Mouse (Mus musculus): Measurements from ENCODE around the gene Ppm1h.

Ppm1h gene

GRCm38 (mm10) chr10:122743361-122743760 lies 64.8 kb downstream of the Ppm1h start:
- no peak for DNase-seq (ENCODE audit: low spot score in 2 of 2)

DNA sequence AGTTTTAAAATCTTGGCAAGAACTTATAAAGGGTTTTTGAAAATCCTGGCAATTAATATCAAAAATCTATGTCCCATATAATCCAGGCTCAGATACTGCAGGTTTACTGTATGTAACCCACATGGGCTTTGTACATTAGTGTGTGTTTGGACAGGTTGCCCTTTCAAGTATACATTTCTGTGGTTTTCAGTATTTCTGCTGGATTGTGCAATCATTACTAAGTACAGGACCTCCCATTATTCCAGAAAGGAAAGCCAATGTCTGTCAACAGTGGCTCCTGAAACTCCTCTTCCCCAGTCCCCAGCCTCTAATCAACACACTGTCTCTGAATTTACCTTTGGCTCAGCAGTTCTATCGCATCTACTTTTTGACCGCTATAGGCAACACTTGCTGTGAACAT lies 66.4 kb downstream of the Ppm1h start:
- no peak for DNase-seq (ENCODE audit: low spot score in 2 of 2)

- no peak for DNase-seq (ENCODE audit: low spot score in 2 of 2)
These were observed 67.6 kb downstream of the Ppm1h start for GRCm38 (mm10) chr10:122746211-122746610.

DNA sequence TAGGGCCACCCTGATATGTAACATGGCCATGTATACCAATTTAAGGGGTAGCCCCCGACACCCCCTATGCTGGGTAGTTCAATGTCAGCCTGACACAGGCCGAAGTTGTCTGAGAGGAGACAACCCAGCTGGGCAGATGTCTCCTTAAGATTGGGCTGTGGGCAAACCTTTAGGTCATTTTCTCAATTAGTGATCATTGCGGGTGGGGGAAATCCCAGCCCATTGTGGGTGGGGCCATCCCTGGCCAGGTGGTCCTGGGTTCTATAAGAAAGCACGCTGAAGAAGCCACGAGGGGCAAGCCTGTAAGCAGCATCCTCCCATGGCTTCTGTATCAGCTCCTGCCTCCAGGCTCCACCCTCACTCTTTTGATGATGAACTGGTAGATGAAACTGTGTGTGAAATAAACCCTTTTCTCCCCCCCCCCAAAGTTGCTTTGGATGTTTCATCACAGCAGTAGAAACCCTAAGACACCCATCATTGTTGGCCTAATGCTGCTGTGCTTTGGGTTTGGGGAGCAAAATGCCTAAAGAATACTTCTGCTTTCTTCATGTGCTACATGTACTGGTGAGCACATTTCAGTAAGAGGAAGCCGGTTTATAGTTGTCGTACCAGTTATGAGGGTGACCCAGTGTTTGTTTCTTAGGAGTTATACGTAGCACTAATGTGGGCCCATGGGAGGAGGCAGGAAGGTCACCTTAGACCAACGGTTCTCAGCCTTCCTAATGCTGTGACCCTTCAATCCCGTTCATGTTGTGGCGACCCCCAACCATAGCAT lies 68.8 kb downstream of the Ppm1h start:
- DNase-seq (ENCODE audit: low spot score in 2 of 2), result no peak

GRCm38 (mm10) chr10:122748361-122748951 lies 69.9 kb downstream of the Ppm1h start:
- no peak for DNase-seq (ENCODE audit: low spot score in 2 of 2)

DNA sequence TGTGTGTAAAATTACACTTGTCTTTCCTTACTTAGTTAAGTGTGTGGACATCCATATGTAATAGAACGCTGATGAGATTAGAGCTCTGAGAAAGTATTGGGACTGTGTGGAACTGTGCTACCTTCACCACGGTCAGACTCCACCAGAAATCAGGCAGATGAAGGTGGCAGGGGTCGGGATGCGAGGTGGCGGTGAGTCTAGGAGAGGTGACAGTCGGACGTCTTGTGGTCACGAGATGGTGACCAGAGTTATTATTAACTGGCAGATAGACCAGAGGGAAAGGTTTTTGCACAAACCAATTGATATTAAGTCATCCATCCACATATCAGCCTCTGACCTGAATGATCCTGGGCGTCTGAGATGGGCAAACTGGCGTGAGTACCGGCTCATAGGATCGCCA lies 70.5 kb downstream of the Ppm1h start:
- no peak for DNase-seq (ENCODE audit: low spot score in 2 of 2)

GRCm38 (mm10) chr10:122749876-122750275 lies 71.3 kb downstream of the Ppm1h start:
- DNase-seq (ENCODE audit: low spot score in 2 of 2), result no peak

DNA sequence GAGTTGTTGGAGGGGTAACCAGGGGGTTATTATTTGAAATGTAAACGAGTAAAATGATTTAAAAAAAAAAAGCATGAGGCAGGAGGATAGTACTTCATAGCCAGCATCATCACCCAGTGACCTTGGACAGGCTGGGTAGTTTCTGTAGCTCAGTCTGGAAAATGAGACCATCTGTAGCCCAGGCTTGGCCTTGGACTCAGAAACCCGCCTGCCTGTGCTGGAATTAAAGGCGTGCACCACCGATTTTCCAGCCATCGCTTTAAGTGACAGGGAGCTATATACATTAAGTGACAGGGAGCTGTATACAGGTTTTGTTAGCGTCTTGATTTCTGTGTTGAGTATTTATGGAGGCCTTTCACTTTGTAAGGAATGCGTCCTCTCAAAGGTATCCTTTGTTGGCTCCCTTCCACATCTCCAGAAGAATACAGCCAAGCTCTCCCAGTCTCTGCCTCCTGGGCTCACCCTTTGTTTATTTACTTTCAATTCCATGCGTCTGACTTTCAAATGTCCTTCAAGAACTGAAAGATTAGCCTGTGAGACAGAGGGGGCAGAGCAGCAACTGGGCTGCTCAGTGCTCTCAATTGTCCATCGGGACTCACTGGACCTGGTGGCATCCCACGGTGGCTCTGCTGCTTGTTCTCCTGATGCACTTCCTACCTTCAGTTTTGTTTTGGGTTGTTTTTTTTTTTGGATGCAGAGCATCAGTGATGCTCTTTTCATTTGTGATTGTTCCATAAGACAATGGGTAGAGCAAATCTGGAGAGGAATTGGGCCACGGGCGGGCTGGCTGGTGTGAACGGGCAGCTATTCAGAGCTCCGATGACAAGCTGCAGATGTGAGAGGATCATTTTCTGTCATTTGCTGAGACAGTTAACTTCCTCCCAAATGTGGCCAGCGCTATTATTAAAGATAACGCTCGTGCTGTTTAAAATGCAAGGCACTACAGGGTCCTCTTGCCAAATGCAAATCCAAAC lies 74.7 kb downstream of the Ppm1h start:
- DNase-seq (ENCODE audit: low spot score in 2 of 2), result no peak

- no peak for DNase-seq (ENCODE audit: low spot score in 2 of 2)
These were observed 75.4 kb downstream of the Ppm1h start for GRCm38 (mm10) chr10:122753924-122754307.

DNA sequence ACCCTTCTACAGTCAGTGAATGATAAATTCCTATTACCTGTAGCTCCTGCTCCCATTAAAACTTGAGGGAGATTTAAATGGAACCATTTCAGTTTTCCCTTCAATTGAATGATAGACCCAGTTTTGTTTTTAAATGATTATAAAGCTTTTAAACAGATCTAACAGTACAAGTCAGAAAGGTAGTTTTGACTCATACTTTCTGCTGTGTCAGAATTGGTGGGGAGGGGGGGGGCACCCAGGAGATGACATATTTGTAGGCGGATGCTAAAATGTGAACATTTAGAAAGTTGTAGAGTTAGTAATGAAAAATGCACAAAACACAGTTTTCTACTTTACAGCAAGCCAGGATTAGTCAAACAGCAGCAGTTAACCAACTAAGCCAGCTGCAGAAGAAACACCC lies 76.4 kb downstream of the Ppm1h start:
- DNase-seq (ENCODE audit: low spot score in 2 of 2), result no peak

DNA sequence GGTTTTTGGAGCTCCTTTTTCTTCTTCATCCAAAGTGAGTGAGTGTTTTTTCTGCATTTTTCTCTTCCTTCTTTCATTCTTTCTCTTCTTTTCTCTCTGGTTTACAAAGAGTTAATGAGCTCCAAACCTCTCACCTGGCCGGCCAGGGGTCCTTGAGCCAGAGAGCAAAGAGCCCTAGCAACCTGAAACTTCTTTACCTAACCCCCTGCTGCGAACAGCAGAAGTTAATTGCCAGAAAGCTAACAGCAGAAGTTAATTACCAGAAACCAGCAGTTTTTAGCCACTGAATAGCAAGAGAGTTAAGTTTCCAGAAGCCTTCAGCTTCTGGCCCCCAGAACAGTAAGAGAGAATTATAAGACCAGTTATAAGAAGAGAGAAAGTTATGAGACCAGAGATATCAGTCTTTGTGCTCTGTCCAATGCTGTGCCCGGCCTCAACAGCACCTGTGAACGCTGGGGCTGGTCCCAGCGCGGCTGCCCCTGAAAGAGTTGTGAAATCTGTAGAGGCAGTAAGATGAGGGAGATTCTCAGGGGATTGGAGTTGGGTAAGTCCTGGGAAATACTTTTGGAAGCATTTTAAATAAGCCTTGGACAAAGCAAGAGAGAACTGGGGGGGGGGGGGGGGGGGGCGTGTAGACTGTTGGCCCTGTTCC lies 78.4 kb downstream of the Ppm1h start:
- DNase-seq (ENCODE audit: low spot score in 2 of 2), result no peak

- no peak for DNase-seq (ENCODE audit: low spot score in 2 of 2)
These were observed 79.2 kb downstream of the Ppm1h start for GRCm38 (mm10) chr10:122757727-122758126.

GRCm38 (mm10) chr10:122758346-122758745 lies 79.8 kb downstream of the Ppm1h start:
- DNase-seq (ENCODE audit: low spot score in 2 of 2), result no peak

GRCm38 (mm10) chr10:122759729-122760128 lies 81.2 kb downstream of the Ppm1h start:
- no peak for DNase-seq (ENCODE audit: low spot score in 2 of 2)

DNA sequence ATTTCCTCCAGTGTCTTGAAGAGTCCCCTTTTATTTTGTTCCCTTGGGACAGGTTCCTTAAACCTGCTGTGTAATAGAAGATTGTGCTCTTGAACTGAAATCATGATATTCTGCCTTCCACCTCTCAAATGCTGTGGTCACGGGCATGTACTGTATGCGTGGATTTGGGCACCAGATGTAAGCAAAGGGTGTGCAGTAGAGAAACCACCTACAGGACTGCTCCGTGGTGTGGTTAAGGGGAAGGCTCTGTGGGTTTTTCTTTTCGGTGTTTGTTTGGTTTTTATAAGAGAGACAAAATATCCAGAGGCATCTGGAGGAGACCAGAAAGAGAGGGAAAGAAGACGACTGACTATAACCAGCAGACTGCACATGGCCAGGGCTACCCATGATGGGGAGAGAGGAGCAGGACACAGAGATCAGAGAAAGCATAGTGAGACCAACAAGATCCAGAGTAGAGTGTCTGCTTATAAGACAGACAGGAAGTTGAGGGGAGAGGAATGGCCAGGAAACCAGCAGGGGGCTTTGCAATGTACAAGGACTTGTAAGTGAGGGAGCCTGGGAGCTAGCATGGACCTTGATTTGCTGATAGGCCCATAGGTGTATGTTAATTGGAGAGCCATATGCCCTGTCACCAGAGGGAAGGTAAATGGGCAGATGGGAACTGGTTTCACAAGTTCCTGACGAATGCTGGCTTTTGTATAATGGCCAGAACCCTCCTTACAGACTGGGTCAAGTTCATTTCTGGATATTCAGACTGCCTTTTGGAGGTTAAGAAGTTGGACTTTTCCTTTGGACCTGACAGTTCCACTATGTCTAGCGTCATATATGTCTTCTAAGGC lies 82.1 kb downstream of the Ppm1h start:
- DNase-seq (ENCODE audit: low spot score in 2 of 2), result no peak

GRCm38 (mm10) chr10:122762772-122763511 lies 84.4 kb downstream of the Ppm1h start:
- DNase-seq (ENCODE audit: low spot score in 2 of 2), result no peak

GRCm38 (mm10) chr10:122763596-122763995 lies 85.0 kb downstream of the Ppm1h start:
- no peak for DNase-seq (ENCODE audit: low spot score in 2 of 2)

- no peak for DNase-seq (ENCODE audit: low spot score in 2 of 2)
These were observed 86.1 kb downstream of the Ppm1h start for GRCm38 (mm10) chr10:122764653-122765052.

DNA sequence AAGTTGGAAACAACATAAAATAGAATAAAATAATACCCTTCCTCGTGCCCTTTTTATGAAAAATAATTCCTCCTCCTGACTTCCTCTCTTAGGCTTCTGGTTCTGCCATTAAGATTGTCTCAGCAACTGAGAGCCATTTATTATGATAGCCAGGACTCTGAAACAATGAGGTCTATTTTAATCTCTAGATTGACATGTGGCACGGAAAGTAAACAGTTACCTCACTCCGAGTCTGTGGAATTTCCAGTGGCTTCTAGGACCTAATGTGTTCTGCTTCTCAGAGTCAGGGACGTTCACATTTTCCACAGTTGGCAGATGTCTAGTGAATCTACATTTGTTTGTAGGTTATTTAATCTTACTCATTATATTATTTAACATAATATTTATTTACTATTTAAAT lies 87.0 kb downstream of the Ppm1h start:
- DNase-seq (ENCODE audit: low spot score in 2 of 2), result no peak

DNA sequence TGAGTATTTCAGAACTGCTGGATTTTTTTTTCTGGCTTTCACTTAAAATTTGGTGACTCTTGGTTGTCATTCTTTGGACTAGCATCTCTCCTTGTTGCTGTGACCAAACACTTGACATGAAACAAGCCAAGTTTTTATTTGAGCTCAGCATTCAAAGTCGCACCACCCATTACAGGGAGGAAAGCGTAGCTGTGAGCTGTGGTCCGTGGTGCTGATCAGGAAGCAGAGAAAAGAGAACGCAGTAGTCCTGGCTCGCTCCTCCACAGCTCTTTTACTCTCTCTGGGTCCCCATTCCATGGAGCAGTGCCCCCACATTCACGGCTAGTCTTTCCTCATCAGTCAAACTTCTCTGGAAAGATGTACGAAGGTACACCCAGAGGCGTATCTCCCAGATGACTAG lies 87.4 kb downstream of the Ppm1h start:
- no peak for DNase-seq (ENCODE audit: low spot score in 2 of 2)

All from urinary bladder, postnatal 4 days (tissue).